Mouse (Mus musculus) cerebral cortex, adult 2 months (tissue): ENCODE data around the gene Fam227a.

ENCODE experiments used
- WGBS: fragments of 180-500 bp; shearing (Covaris S2); methylation state at CpG from one replicate; pipeline ENCODE4 v1.1.7; 2018; 5-methylcytosine and 5-hydroxymethylcytosine counted together

The Fam227a gene

GRCm38 (mm10) chr15:79683707-79684465, 25.1 kb upstream of the Fam227a start:
- WGBS, result 42% methylated on average over 19 of the region's 19 CpGs

GRCm38 (mm10) chr15:79683146-79683545, 24.4 kb upstream of the Fam227a start:
- 55% methylated on average over 6 of the region's 6 CpGs for whole genome bisulfite sequencing

GRCm38 (mm10) chr15:79681973-79682372, 23.2 kb upstream of the Fam227a start:
- 85% methylated on average over 4 of the region's 4 CpGs for WGBS

GRCm38 (mm10) chr15:79677936-79678335, 19.2 kb upstream of the Fam227a start:
- WGBS, result 76% methylated on average over 2 of the region's 2 CpGs

GRCm38 (mm10) chr15:79671828-79672348, 13.1 kb upstream of the Fam227a start:
- 63% methylated on average over 11 of the region's 11 CpGs for WGBS

- under 1% methylated on average over 37 of the region's 37 CpGs for WGBS
These were observed 12.2 kb upstream of the Fam227a start for GRCm38 (mm10) chr15:79670972-79671299.

- 13% methylated on average over 33 of the region's 33 CpGs for WGBS
These were observed 11.7 kb upstream of the Fam227a start, which contains the start of gene Tomm22 for GRCm38 (mm10) chr15:79670249-79670971. TSS of gene Tomm22 (plus strand) at chr15:79670861.

GRCm38 (mm10) chr15:79669195-79669594, 10.4 kb upstream of the Fam227a start:
- 62% methylated on average over 10 of the region's 10 CpGs for WGBS

- WGBS, result 59% methylated on average over 8 of the region's 8 CpGs
These were observed 5.9 kb upstream of the Fam227a start for GRCm38 (mm10) chr15:79664666-79665065.

GRCm38 (mm10) chr15:79661852-79662251, 3.1 kb upstream of the Fam227a start:
- 77% methylated on average over 4 of the region's 4 CpGs for WGBS

- 1% methylated on average over 16 of the region's 16 CpGs for WGBS
These were observed 772 bp downstream of the Fam227a start for GRCm38 (mm10) chr15:79657837-79658530.

- WGBS, result 55% methylated on average over 14 of the region's 14 CpGs
These were observed 2.3 kb downstream of the Fam227a start for GRCm38 (mm10) chr15:79656451-79656850.

- WGBS, result 79% methylated on average over 4 of the region's 4 CpGs
These were observed 7.3 kb downstream of the Fam227a start for GRCm38 (mm10) chr15:79651481-79651880.

GRCm38 (mm10) chr15:79648130-79648529, 10.6 kb downstream of the Fam227a start:
- 65% methylated on average over 12 of the region's 12 CpGs for WGBS

GRCm38 (mm10) chr15:79645483-79645882, 13.3 kb downstream of the Fam227a start:
- WGBS, result 89% methylated on average over 2 of the region's 2 CpGs

GRCm38 (mm10) chr15:79641135-79641817, 17.5 kb downstream of the Fam227a start:
- WGBS, result 46% methylated on average over 12 of the region's 12 CpGs

GRCm38 (mm10) chr15:79630471-79630870, 28.3 kb downstream of the Fam227a start:
- 74% methylated on average over 2 of the region's 2 CpGs for WGBS

GRCm38 (mm10) chr15:79619770-79620414, 38.9 kb downstream of the Fam227a start:
- WGBS, result 84% methylated on average over 11 of the region's 11 CpGs

- 90% methylated on average over 7 of the region's 7 CpGs for WGBS
These were observed 40.3 kb downstream of the Fam227a start for GRCm38 (mm10) chr15:79618456-79618855.

- WGBS, result 89% methylated on average over 11 of the region's 11 CpGs
These were observed 41.6 kb downstream of the Fam227a start for GRCm38 (mm10) chr15:79617135-79617534.

GRCm38 (mm10) chr15:79616729-79617128, 42.0 kb downstream of the Fam227a start:
- 88% methylated on average over 5 of the region's 5 CpGs for WGBS
